Mouse (Mus musculus) Patski (cell line): ENCODE results near the gene Atad2b. TPM values are rescaled to one million over a fixed set of nuclear protein-coding genes. Genes with fewer than 3 reads are reported as not detected.
"Not testable (repeated sequence)": the region's sequence is repeated elsewhere in the genome, so short reads cannot be mapped to it uniquely, and the experiment has no call there.

ENCODE experiments used
- ATAC-seq: fragments of 100-300 bp; one replicate; pipeline ENCODE4 v1.8.0; 2021
- CTCF ChIA-PET: fragments of 350-600 bp; sonication (Branson Sonifier 250); formaldehyde crosslinking; loops from one replicate; lab custom pipeline; 2022; ENCODE audit warnings: inconsistent platforms; lab: Charles Lee
- POLR2A ChIA-PET: fragments of 350-600 bp; sonication (Branson Sonifier 250); formaldehyde crosslinking; loops from one replicate; lab custom pipeline; 2022; ENCODE audit warnings: antibody characterized with exemption, inconsistent platforms; lab: Charles Lee
- DNase-seq: peaks from one replicate; pipeline ENCODE4 v3.0.0-alpha.2; 2011; ENCODE audit warnings: low read depth, low spot score
- H3K27me3 ChIP-seq: fragments of 371-371 bp; one replicate; pipeline ENCODE4 v1.5.1; 2021
- CTCF ChIP-seq: fragments of 100-300 bp; IDR thresholded peaks from one replicate; pipeline ENCODE4 v1.5.1; 2021
- in situ Hi-C: fragments of 300-500 bp; cut with MboI; formaldehyde crosslinking; loops from 3 replicates; pipeline ENCODE4 v1.11.1; 2018; ENCODE audit warnings: low pct_unique_long_range_greater_than_20kb, mixed read lengths
- polyA plus RNA-seq: library from polyadenylated mRNA; unstranded; gene quantifications from one replicate; pipeline ENCODE4 v1.2.3, GENCODE M21; 2021

The Atad2b gene
- polyA plus RNA-seq, 1 experiment from 2014 or later, result 12.8 TPM

DNA sequence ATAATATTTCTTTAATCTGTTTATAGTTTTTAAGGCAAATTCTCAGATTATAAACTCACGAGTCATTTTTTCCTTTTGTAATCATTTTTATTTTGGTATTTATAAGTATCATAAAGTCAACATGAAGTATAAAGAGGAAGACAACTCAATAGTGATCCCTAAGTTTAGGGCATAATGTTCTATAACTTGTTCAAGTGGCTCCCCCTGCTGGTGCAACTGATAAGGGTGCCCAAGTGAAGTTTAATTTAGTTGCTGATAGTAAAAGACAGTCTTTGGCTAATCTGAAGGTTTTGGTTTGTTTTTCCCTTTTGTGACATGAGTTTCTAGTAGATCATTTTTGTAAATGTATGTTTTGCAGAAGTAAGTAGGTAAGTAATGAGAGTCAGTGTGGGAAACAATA, 55.8 kb downstream of the Atad2b start:
- in situ Hi-C loops, result loop anchor here (10.0 kb wide), 1 partner anchor 398 kb away; no protein-coding TSS in a partner anchor
- peak; percentile 58 for TF ChIP-seq CTCF
- ATAC-seq (no peak), DNase-seq (no peak)
- CTCF ChIA-PET, result no interaction called here
- POLR2A ChIA-PET, result no interaction called here
- H3K27me3 ChIP-seq, result no peaks in the 10 kb centered on the region

DNA sequence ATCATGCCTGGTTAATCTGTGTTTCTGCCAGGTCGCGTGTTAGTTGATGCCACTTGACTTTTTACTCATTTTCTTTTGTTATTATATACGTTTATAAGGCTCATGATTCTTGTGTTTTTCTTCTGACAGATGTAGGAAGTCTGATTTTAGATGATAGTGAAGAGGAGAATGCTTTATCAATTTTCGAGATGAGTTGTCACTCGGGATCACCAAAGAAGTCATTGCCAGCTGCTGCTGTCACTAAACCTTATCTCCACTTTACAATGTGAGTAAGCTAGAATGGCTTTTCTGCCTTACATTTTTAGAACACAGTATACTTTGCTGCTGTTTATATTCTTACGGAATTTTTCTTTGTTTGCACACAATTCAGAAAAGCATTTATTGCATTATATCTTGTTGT, 61.2 kb downstream of the Atad2b start:
- no peak for ATAC-seq
- no peak for TF ChIP-seq CTCF
- in situ Hi-C loops, result loop anchor here (10.0 kb wide), 1 partner anchor 404 kb away; no protein-coding TSS in a partner anchor
- no peaks in the 10 kb centered on the region for H3K27me3 ChIP-seq
- ChIA-PET POLR2A (no interaction called here), CTCF (no interaction called here)
- DNase-seq, result no peak

DNA sequence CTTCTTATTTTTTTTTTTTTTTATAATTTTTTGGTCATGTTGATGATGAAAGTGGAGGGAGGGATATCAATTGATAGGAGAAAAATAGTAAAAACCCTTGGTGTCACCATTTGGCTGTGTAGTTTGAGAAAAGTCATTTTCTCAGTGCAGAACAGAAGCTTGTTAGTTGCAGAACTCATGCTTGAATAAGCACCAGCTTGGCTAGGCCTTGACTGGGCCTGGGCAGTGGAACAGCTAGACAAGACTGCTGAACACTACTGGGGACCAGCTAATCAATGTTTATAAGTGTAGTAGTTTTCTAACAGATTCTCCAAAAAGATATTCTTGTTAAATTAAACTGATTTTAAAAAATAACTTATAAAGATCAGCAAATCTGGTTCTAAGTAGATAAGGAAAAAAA, 79.8 kb downstream of the Atad2b start:
- DNase-seq (no peak), ATAC-seq (no peak)
- in situ Hi-C loops, result no loop called here
- POLR2A ChIA-PET, result no interaction called here
- TF ChIP-seq CTCF, result no peak
- CTCF ChIA-PET, result no interaction called here
- H3K27me3 ChIP-seq, result no peaks in the 10 kb centered on the region

DNA sequence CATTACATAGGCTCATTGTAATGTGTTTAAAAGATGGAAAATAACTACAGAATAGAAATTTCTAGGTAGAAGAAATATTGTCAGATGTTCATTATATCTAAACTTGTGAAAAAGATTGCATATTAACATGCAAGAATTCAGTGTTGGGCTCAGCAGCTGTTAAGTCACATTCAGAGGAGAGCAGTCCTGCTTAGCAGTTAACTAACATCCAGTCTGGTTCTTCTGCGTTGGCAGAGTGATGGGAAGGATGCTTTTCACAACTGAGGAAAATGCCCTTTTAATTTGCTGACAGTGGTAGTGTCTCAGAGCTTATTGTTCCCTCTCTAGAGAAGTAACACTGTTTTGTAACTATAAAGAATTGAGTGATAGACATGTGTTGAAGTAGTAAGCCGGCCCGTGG, 88.2 kb downstream of the Atad2b start:
- in situ Hi-C loops, result no loop called here
- POLR2A ChIA-PET, result no interaction called here
- TF ChIP-seq CTCF, result no peak
- ATAC-seq (no peak), DNase-seq (no peak)
- CTCF ChIA-PET, result no interaction called here
- H3K27me3 ChIP-seq, result no peaks in the 10 kb centered on the region

DNA sequence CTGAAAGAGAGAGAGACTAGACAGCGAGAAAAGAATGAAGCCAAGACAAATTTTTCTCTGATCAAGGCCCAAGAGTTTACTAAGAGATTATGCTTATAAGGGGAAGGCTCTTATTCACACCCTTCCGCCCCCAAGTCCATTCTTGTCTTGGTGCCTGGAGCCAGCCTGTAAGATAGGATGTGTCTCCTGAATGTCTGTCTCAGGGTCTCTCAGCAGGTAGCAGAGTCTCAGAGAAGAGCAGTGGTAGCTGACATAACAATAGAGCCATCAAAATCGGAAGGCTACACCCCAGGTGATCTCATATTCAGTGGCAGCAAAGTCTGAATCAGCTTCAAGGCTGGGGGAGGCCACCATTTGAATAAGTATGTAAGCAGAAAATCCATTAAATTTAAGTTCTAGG, 88.6 kb downstream of the Atad2b start:
- CTCF ChIA-PET, result interaction anchor here (1.0 kb wide), 1 partner anchor 33 kb away, joined by 3 read pairs; no protein-coding TSS in a partner anchor
- POLR2A ChIA-PET, ATAC-seq, in situ Hi-C loops, H3K27me3 ChIP-seq, DNase-seq: not testable (repeated sequence)

DNA sequence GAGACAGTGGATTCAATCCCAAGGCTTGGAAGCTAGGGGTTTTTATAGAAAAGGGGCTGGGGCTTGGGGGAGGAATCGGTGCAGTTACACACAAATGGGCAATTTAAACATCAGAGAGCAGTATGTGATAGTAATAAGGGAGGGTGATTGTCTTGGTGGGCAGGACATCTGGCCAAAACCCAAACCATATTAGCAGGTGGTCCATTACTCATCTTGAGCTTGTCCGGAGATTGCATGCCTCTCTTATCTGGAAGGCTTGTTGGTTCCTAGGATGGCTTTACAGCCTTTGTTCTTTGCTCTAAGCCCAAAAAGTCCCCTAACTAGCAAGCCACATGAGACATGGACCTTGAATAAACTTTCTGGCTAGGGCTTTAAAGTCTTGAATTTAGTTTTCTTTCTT, 91.5 kb downstream of the Atad2b start:
- CTCF ChIA-PET, result interaction anchor here (1.3 kb wide), 1 partner anchor 13 kb away, joined by 3 read pairs; no protein-coding TSS in a partner anchor
- in situ Hi-C loops, POLR2A ChIA-PET, H3K27me3 ChIP-seq, DNase-seq, ATAC-seq: not testable (repeated sequence)

DNA sequence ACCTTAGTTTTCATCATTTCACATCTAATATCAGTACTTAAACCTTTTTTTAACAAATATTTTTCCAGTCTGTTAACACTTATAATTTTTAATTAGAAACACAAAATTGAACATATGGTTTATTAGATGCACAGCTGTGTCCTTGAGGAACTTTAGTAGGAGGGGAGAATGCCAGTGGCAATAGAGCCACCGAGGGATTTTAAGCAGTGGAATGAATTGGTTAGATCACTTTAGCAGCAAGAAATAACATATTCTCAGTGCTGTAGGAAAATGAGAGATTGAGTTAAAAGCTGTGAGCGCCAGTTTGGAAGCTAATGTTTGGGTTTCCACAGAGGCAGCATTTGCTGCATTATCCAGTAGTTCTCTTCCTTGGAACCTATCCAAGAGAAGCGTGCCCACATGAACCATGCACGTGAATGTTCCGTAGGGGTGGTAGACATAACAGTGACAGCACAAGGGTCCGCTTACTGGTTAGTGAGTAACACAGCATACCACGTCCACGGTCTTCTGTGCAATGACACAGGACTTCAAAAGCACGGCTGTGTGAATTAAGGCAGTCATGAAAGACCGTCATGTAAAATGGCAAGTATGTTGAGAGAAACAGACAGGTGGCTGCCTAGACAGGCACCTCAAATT, 108.2 kb downstream of the Atad2b start:
- ATAC-seq, result no peak
- CTCF ChIA-PET, result interaction anchor here (1.3 kb wide), 1 partner anchor 20 kb away, joined by 4 read pairs; no protein-coding TSS in a partner anchor

DNA sequence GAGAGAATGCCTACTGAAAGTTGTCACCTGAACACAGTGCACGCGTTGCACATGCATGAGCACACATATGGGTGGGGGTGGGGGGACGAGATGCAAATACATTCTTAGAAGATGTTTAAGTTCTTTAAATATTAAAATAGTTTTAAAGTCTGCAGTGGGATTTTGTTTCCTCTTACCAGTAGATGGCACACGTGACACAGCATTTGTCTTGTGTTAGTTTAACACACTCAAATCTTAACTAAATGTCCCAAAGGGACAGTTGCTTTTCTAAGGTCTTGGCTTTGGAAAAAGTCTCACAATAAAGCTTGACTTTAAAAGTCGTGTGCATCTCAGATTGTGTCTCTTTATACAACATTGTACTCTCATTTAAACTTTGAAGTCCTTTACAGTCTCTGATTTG, 111.9 kb downstream of the Atad2b start:
- in situ Hi-C loops, result no loop called here
- ChIA-PET POLR2A (no interaction called here), CTCF (no interaction called here)
- ATAC-seq (no peak), DNase-seq (no peak)
- peak; percentile 39 for TF ChIP-seq CTCF
- H3K27me3 ChIP-seq, result no peaks in the 10 kb centered on the region

More for the DNA sequence above, 108.2 kb downstream of the Atad2b start:
- no peaks in the 10 kb centered on the region for H3K27me3 ChIP-seq
- POLR2A ChIA-PET, result no interaction called here
- TF ChIP-seq CTCF, result no peak
- no peak for DNase-seq
- in situ Hi-C loops, result no loop called here

DNA sequence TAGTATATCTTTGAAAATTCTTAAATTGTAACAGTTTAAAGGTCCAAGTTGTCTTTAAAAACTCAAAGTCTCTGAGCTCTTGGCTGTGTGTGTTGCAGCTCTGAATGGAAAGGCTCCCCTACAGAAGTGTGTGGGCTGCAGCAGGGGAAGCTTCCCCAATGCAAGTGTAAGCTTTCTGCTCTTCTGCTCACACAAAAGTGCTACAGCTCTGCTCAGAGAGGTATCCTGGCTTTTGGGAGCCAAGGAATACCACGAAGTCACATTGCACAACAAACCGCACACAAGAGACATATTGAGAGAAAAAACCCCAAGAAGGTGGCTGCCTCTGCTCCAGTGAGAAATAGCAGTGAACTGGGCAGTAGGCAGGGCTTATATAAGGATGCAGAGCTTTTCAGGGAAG, 120.9 kb downstream of the Atad2b start:
- CTCF ChIA-PET, result no interaction called here
- DNase-seq (no peak), ATAC-seq (no peak)
- no peak for TF ChIP-seq CTCF
- H3K27me3 ChIP-seq, result no peaks in the 10 kb centered on the region
- POLR2A ChIA-PET, result interaction anchor here (1.1 kb wide), 1 partner anchor 23 kb away, joined by 4 read pairs; no protein-coding TSS in a partner anchor
- in situ Hi-C loops, result no loop called here

DNA sequence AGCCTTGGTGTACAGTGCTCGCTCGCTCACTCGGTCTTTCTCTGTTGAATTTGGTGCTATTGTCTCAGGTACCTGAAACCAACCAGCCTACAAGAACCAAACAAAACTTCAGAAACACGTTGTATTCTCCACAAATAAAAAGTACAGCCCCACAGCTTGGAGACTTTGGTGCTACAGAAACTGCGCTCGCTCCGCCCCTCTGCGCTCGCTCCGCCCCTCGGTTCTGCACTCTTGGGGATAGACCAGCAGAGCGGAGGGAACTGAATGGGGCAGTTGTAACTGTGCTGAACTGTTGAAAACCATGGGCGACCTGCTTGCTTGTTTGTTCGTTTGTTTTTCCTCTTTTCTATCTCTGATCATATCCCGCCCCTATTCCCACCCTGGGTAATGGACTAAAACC, 127.0 kb downstream of the Atad2b start:
- in situ Hi-C loops, result no loop called here
- ATAC-seq (no peak), DNase-seq (no peak)
- POLR2A ChIA-PET, result no interaction called here
- no peaks in the 10 kb centered on the region for H3K27me3 ChIP-seq
- TF ChIP-seq CTCF, result no peak
- CTCF ChIA-PET, result interaction anchor here (1.3 kb wide), 1 partner anchor 18 kb away, joined by 4 read pairs; no protein-coding TSS in a partner anchor

DNA sequence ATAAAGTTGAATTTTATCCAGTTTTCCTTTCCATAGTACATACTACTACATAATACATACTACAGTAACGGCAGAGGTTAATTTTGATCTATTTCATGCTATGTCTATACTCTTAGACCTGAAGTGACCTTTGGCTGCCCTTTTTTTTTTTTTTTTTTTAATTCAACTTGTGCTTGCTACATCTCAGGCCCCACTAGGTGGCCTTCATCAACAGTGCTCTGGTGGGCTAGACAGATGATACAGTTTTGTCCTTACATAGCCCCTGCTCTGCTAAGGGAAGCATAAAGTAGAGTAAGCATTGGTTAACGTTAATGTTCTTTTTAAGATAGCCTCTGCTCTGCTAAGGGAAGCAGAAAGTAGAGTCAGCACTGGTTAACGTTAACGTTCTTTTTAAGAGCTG, 131.0 kb downstream of the Atad2b start:
- no peak for TF ChIP-seq CTCF
- ChIA-PET CTCF (no interaction called here), POLR2A (no interaction called here)
- H3K27me3 ChIP-seq, result no peaks in the 10 kb centered on the region
- DNase-seq, result no peak
- in situ Hi-C loops, result no loop called here
- ATAC-seq, result no peak
